ENCODE assay signal across 9 mouse cellular contexts in genomic region chr17:87264054-87264830, GRCm38 (mm10). TPM values are rescaled to one million over a fixed set of nuclear protein-coding genes. Genes with fewer than 3 reads are reported as not detected.
DNase-seq lines count a peak whose midpoint lies in the region; ATAC-seq and TF ChIP-seq lines count a peak whose summit lies in the region.
"Had no signal": no experiment of that assay in that cellular context is flagged by ENCODE, and none has a peak within 500 bp of the region (broad histone marks: within the 10 kb centered on the region; RNA-seq: fewer than 3 reads in every experiment).

No protein-coding gene starts in this region.

- H3K9me3 ChIP-seq in forebrain, embryonic 13.5 days (replicated peaks): peaks cover 9% of the 10 kb centered on the region
- 0 out of 2 replicates have a peak, but pooled peaks cover 4% of the 10 kb centered on the region for H3K9me3 ChIP-seq in liver, embryonic 12.5 days (replicated peaks)

- H3K27ac ChIP-seq in heart, adult 2 months: peak overlapping the region; percentile 23
- H3K27ac ChIP-seq in forebrain, embryonic 13.5 days: no peak overlapping the region
- H3K27ac ChIP-seq in liver, embryonic 12.5 days: no peak overlapping the region

- peaks cover 6% of the 10 kb centered on the region for H3K36me3 ChIP-seq in heart, adult 2 months (ENCODE audit: control insufficient read depth, insufficient read depth, low read length)
- peaks cover 40% of the 10 kb centered on the region for H3K36me3 ChIP-seq in forebrain, embryonic 13.5 days (ENCODE audit: poor library complexity, severe bottlenecking)
- peaks cover 41% of the 10 kb centered on the region for H3K36me3 ChIP-seq in liver, embryonic 12.5 days

- no peak for ATAC-seq in forebrain, embryonic 13.5 days
- no peak for ATAC-seq in liver, embryonic 12.5 days
- no peak for ATAC-seq in erythroblast, adult 5-6 weeks (replicated peaks; ENCODE audit: low FRiP score, poor library complexity, severe bottlenecking)

- intact Hi-C loops in heart, adult 2 months (cut with DNase I): no loop called here
- intact Hi-C loops in left cerebral cortex, postnatal 14 days (cut with DNase I): no loop called here

- H3K9ac ChIP-seq in heart, adult 2 months (ENCODE audit: low read depth, low read length): 0 out of 2 replicates have a peak overlapping the region, but pooled peaks have one; percentile 18
- H3K9ac ChIP-seq in forebrain, embryonic 13.5 days: peak overlapping the region; percentile 93; the same call in 1 of the 2 replicates
- H3K9ac ChIP-seq in liver, embryonic 12.5 days: peak overlapping the region; percentile 78

- TF ChIP-seq POLR2A in heart, adult 2 months (IDR thresholded peaks at IDR 0.05; ENCODE audit: insufficient read depth, low read depth, low read length): no peak

- peak overlapping the region; percentile 86 for H3K4me2 ChIP-seq in forebrain, embryonic 13.5 days
- peak overlapping the region; percentile 95 for H3K4me2 ChIP-seq in liver, embryonic 12.5 days

- TF ChIP-seq EP300 in heart, adult 2 months (IDR thresholded peaks at IDR 0.05; ENCODE audit: insufficient read depth, low read depth, low read length): no peak

- TF ChIP-seq CTCF in heart, adult 2 months (IDR thresholded peaks at IDR 0.05): no peak

- no peaks in the 10 kb centered on the region for H3K27me3 ChIP-seq in heart, adult 2 months (ENCODE audit: control insufficient read depth, insufficient read depth, low read length)
- 0 out of 2 replicates have a peak, but pooled peaks cover 5% of the 10 kb centered on the region for H3K27me3 ChIP-seq in forebrain, embryonic 13.5 days
- peaks cover 5% of the 10 kb centered on the region; the same call in 1 of the 2 replicates for H3K27me3 ChIP-seq in liver, embryonic 12.5 days (replicated peaks)

- peaks cover 14% of the 10 kb centered on the region for H3K4me1 ChIP-seq in heart, adult 2 months (ENCODE audit: control insufficient read depth, insufficient read depth, low read length)
- peaks cover 16% of the 10 kb centered on the region for H3K4me1 ChIP-seq in forebrain, embryonic 13.5 days
- H3K4me1 ChIP-seq in liver, embryonic 12.5 days: peaks cover 31% of the 10 kb centered on the region

- no peak overlapping the region for H3K4me3 ChIP-seq in heart, adult 2 months
- H3K4me3 ChIP-seq in forebrain, embryonic 13.5 days: peak overlapping the region; percentile 88
- H3K4me3 ChIP-seq in liver, embryonic 12.5 days: peak overlapping the region; percentile 67

- no peak for DNase-seq in heart, adult 2 months
- no peak for DNase-seq in heart, adult 8-10 months (ENCODE audit: low spot score)
- DNase-seq in 416B (ENCODE audit: low read depth): peak; percentile 35
- DNase-seq in frontal cortex, postnatal 36 days (ENCODE audit: low spot score in 2 of 2): no peak
- DNase-seq in left cerebral cortex, postnatal 14 days (ENCODE audit: low spot score in 2 of 2): no peak
- DNase-seq: cerebellum, adult 11-12 months had no signal

- 48% methylated on average over 11 of the region's 11 CpGs for WGBS in heart, adult 2 months
- WGBS in forebrain, embryonic 13.5 days: 93% methylated on average over 11 of the region's 11 CpGs
- WGBS in liver, embryonic 12.5 days (ENCODE audit: insufficient replicate concordance): 61% methylated on average over 11 of the region's 11 CpGs

- no peaks in the 10 kb centered on the region for H3K79me2 ChIP-seq in heart, adult 2 months (replicated peaks; ENCODE audit: control insufficient read depth, insufficient read depth, low read length)

RNA-seq across cellular contexts. Expression of gene Mcfd2, which starts 1.5 kb away (rescaled TPM):
- 10 to 100 TPM; 48.3 to 59.4 TPM for total RNA-seq in heart, adult 2 months (2021)
- polyA plus RNA-seq in heart, adult 2 months (2012; rRNA removed): 60.3 and 79.7 TPM in 2 replicates
- 10 to 100 TPM; 56.1 to 70.7 (median 59.8) TPM for total RNA-seq in heart, adult 8-10 months (2022)
- 53.1 and 53.5 TPM in 2 replicates for polyA plus RNA-seq in forebrain, embryonic 13.5 days (2015; fragmentation: Nextera tagmentation; extraction: Ambion mirVana)
- 47.5 and 51.3 TPM in 2 replicates for polyA plus RNA-seq in liver, embryonic 12.5 days (2016; fragmentation: Nextera tagmentation; extraction: Ambion mirVana)
- 10 to 100 TPM; 39.1 to 40.3 TPM for total RNA-seq in left cerebral cortex, postnatal 14 days (2021)
- total RNA-seq in erythroblast, adult 5-6 weeks (2015; ENCODE audit: low replicate concordance): 7.5 and 14.2 TPM in 2 replicates
- total RNA-seq in erythroblast, adult 5-6 weeks (2017; ENCODE audit: low replicate concordance): 12.3 and 15.8 TPM in 2 replicates

RNA-seq across cellular contexts. Expression of gene Ttc7, which starts 18.4 kb away (rescaled TPM):
- 10 to 100 TPM; 20.9 to 23.2 TPM for total RNA-seq in heart, adult 2 months (2021)
- 21.3 and 28.8 TPM in 2 replicates for polyA plus RNA-seq in heart, adult 2 months (2012; rRNA removed)
- total RNA-seq in heart, adult 8-10 months (2022): 10 to 100 TPM; 19.2 to 31.4 (median 26.0) TPM
- 3.5 and 5.1 TPM in 2 replicates for polyA plus RNA-seq in forebrain, embryonic 13.5 days (2015; fragmentation: Nextera tagmentation; extraction: Ambion mirVana)
- polyA plus RNA-seq in liver, embryonic 12.5 days (2016; fragmentation: Nextera tagmentation; extraction: Ambion mirVana): 15.3 and 17.0 TPM in 2 replicates
- total RNA-seq in left cerebral cortex, postnatal 14 days (2021): 1 to 10 TPM; 7.2 to 7.4 TPM
- 17.9 and 19.0 TPM in 2 replicates for total RNA-seq in erythroblast, adult 5-6 weeks (2015; ENCODE audit: low replicate concordance)
- 16.3 and 35.7 TPM in 2 replicates for total RNA-seq in erythroblast, adult 5-6 weeks (2017; ENCODE audit: low replicate concordance)

Comparison
In these comparisons a context has a peak if more than half of its experiments do, and no peak if none do; other contexts are left out.
1. H3K9ac ChIP-seq: peak in every context shown above with its lines; median percentile 93 in forebrain, embryonic 13.5 days; 78 in liver, embryonic 12.5 days; 18 in heart, adult 2 months.